12 mouse cellular contexts compared by ENCODE assay signal in genomic region chr6:137702918-137703317, GRCm38 (mm10). TPM values are rescaled to one million over a fixed set of nuclear protein-coding genes. Genes with fewer than 3 reads are reported as not detected.
DNase-seq lines count a peak whose midpoint lies in the region; ATAC-seq and TF ChIP-seq lines count a peak whose summit lies in the region.
"Had no signal": no experiment of that assay in that cellular context is flagged by ENCODE, and none has a peak within 500 bp of the region (broad histone marks: within the 10 kb centered on the region; RNA-seq: fewer than 3 reads in every experiment).

No protein-coding gene starts in this region.

- no peak for ATAC-seq in midbrain, embryonic 11.5 days (ENCODE audit: low FRiP score)
- ATAC-seq in heart, postnatal 0 days (ENCODE audit: insufficient read depth, low read depth) = no peak
- ATAC-seq: liver, postnatal 0 days had no signal

- no peak overlapping the region for H3K9ac ChIP-seq in midbrain, embryonic 11.5 days (ENCODE audit: low read length)
- no peak overlapping the region for H3K9ac ChIP-seq in heart, postnatal 0 days (replicated peaks; ENCODE audit: low read depth, low read length)
- H3K9ac ChIP-seq: liver, postnatal 0 days had no signal

- 90% methylated on average over 4 of the region's 4 CpGs for WGBS in midbrain, embryonic 11.5 days
- WGBS in midbrain, embryonic 10.5 days = 90% methylated on average over 4 of the region's 4 CpGs
- 57% methylated on average over 4 of the region's 4 CpGs for WGBS in heart, postnatal 0 days
- 80% methylated on average over 4 of the region's 4 CpGs for WGBS in forebrain, embryonic 10.5 days

- H3K4me3 ChIP-seq in midbrain, embryonic 11.5 days (ENCODE audit: low read depth, low read length) = no peak overlapping the region
- no peak overlapping the region for H3K4me3 ChIP-seq in midbrain, embryonic 10.5 days
- no peak overlapping the region for H3K4me3 ChIP-seq in heart, postnatal 0 days (ENCODE audit: low read depth, low read length)
- no peak overlapping the region for H3K4me3 ChIP-seq in forebrain, embryonic 10.5 days
- H3K4me3 ChIP-seq: left cerebral cortex, adult 2 months had no signal

- no peaks in the 10 kb centered on the region for H3K27me3 ChIP-seq in midbrain, embryonic 11.5 days (ENCODE audit: control insufficient read depth, insufficient read depth, low read length)
- H3K27me3 ChIP-seq in midbrain, embryonic 10.5 days (ENCODE audit: low read depth, poor library complexity, severe bottlenecking) = no peaks in the 10 kb centered on the region
- H3K27me3 ChIP-seq in heart, postnatal 0 days (ENCODE audit: control insufficient read depth, insufficient read depth, low read length) = no peaks in the 10 kb centered on the region
- H3K27me3 ChIP-seq in forebrain, embryonic 10.5 days (ENCODE audit: poor library complexity, severe bottlenecking) = no peaks in the 10 kb centered on the region

- no peaks in the 10 kb centered on the region for H3K4me1 ChIP-seq in midbrain, embryonic 11.5 days (ENCODE audit: control insufficient read depth, insufficient read depth, low read length)
- no peaks in the 10 kb centered on the region for H3K4me1 ChIP-seq in midbrain, embryonic 10.5 days
- H3K4me1 ChIP-seq in heart, postnatal 0 days (ENCODE audit: control insufficient read depth, insufficient read depth) = peaks cover 18% of the 10 kb centered on the region
- peaks cover 7% of the 10 kb centered on the region; the same call in 1 of the 2 replicates for H3K4me1 ChIP-seq in forebrain, embryonic 10.5 days

- no peak for TF ChIP-seq EP300 in heart, postnatal 0 days (IDR thresholded peaks at IDR 0.05; ENCODE audit: low read depth)

- no peak for TF ChIP-seq CTCF in heart, postnatal 0 days (IDR thresholded peaks at IDR 0.05; ENCODE audit: low read depth)

- H3K36me3 ChIP-seq in midbrain, embryonic 11.5 days (ENCODE audit: control insufficient read depth, insufficient read depth, low read length) = no peaks in the 10 kb centered on the region
- H3K36me3 ChIP-seq in midbrain, embryonic 10.5 days = no peaks in the 10 kb centered on the region
- H3K36me3 ChIP-seq in heart, postnatal 0 days (replicated peaks; ENCODE audit: control insufficient read depth, insufficient read depth, low read length) = no peaks in the 10 kb centered on the region
- no peaks in the 10 kb centered on the region for H3K36me3 ChIP-seq in forebrain, embryonic 10.5 days (replicated peaks)

- H3K9me3 ChIP-seq in midbrain, embryonic 11.5 days (ENCODE audit: control insufficient read depth, low read length) = no peaks in the 10 kb centered on the region
- no peaks in the 10 kb centered on the region for H3K9me3 ChIP-seq in midbrain, embryonic 10.5 days (replicated peaks)
- no peaks in the 10 kb centered on the region for H3K9me3 ChIP-seq in heart, postnatal 0 days (replicated peaks; ENCODE audit: control insufficient read depth, low read length)
- no peaks in the 10 kb centered on the region for H3K9me3 ChIP-seq in forebrain, embryonic 10.5 days

- peak; percentile 49 for DNase-seq in midbrain, embryonic 11.5 days (ENCODE audit: low spot score, missing footprints)
- DNase-seq in midbrain, embryonic 10.5 days (ENCODE audit: low spot score) = no peak
- peak; percentile 40 for DNase-seq in fibroblast of lung, adult 2 months (ENCODE audit: low read depth)
- DNase-seq in heart, postnatal 0 days (ENCODE audit: low spot score) = peak; percentile 57
- peak; percentile 51 for DNase-seq in lung, postnatal 36 days
- no peak for DNase-seq in thymus, adult 18-20 months
- no peak for DNase-seq in forebrain, embryonic 10.5 days (ENCODE audit: extremely low spot score, low spot score)
- no peak for DNase-seq in ovary, postnatal 14 days (ENCODE audit: low spot score)
- DNase-seq: cerebellum, adult 9-11 months; liver, postnatal 0 days; thymus, postnatal 25 days had no signal

- no peak overlapping the region for H3K4me2 ChIP-seq in midbrain, embryonic 11.5 days
- no peak overlapping the region for H3K4me2 ChIP-seq in heart, postnatal 0 days (ENCODE audit: low read depth, low read length)

- no peak overlapping the region for H3K27ac ChIP-seq in midbrain, embryonic 11.5 days (ENCODE audit: low read depth, low read length)
- no peak overlapping the region for H3K27ac ChIP-seq in midbrain, embryonic 10.5 days (replicated peaks)
- peak overlapping the region; percentile 77 for H3K27ac ChIP-seq in heart, postnatal 0 days (ENCODE audit: low read depth)
- no peak overlapping the region for H3K27ac ChIP-seq in forebrain, embryonic 10.5 days
- H3K27ac ChIP-seq: left cerebral cortex, adult 2 months had no signal

RNA-seq across cellular contexts. Expression of gene Strap, which starts 32.0 kb away (rescaled TPM):
- polyA plus RNA-seq in midbrain, embryonic 11.5 days (2014; fragmentation: Nextera tagmentation; extraction: Ambion mirVana) = 259 and 280 TPM in 2 replicates
- 222 and 233 TPM in 2 replicates for polyA plus RNA-seq in midbrain, embryonic 10.5 days (2016; fragmentation: Nextera tagmentation; extraction: Ambion mirVana)
- total RNA-seq in heart, postnatal 0 days (2014; rRNA removed; ENCODE audit: low replicate concordance) = 60.1 and 73.3 TPM in 2 replicates
- 94.2 and 96.5 TPM in 2 replicates for polyA plus RNA-seq in heart, postnatal 0 days (2015; fragmentation: Nextera tagmentation; extraction: Ambion mirVana)
- polyA plus RNA-seq in forebrain, embryonic 10.5 days (2016; fragmentation: Nextera tagmentation; extraction: Ambion mirVana) = 240 and 241 TPM in 2 replicates

RNA-seq across cellular contexts. Expression of gene Eps8, which starts 48.2 kb away (rescaled TPM):
- polyA plus RNA-seq in midbrain, embryonic 11.5 days (2014; fragmentation: Nextera tagmentation; extraction: Ambion mirVana) = 6.7 and 6.8 TPM in 2 replicates
- polyA plus RNA-seq in midbrain, embryonic 10.5 days (2016; fragmentation: Nextera tagmentation; extraction: Ambion mirVana) = 5.5 and 7.1 TPM in 2 replicates
- total RNA-seq in heart, postnatal 0 days (2014; rRNA removed; ENCODE audit: low replicate concordance) = 12.5 and 24.4 TPM in 2 replicates
- 15.1 and 16.9 TPM in 2 replicates for polyA plus RNA-seq in heart, postnatal 0 days (2015; fragmentation: Nextera tagmentation; extraction: Ambion mirVana)
- 6.8 and 8.7 TPM in 2 replicates for polyA plus RNA-seq in forebrain, embryonic 10.5 days (2016; fragmentation: Nextera tagmentation; extraction: Ambion mirVana)

RNA-seq across cellular contexts. Expression of gene Dera, which starts 51.4 kb away (rescaled TPM):
- polyA plus RNA-seq in midbrain, embryonic 11.5 days (2014; fragmentation: Nextera tagmentation; extraction: Ambion mirVana) = 59.9 and 64.0 TPM in 2 replicates
- 59.6 and 68.0 TPM in 2 replicates for polyA plus RNA-seq in midbrain, embryonic 10.5 days (2016; fragmentation: Nextera tagmentation; extraction: Ambion mirVana)
- total RNA-seq in heart, postnatal 0 days (2014; rRNA removed; ENCODE audit: low replicate concordance) = 18.2 and 21.4 TPM in 2 replicates
- 25.2 and 26.0 TPM in 2 replicates for polyA plus RNA-seq in heart, postnatal 0 days (2015; fragmentation: Nextera tagmentation; extraction: Ambion mirVana)
- 67.2 and 69.5 TPM in 2 replicates for polyA plus RNA-seq in forebrain, embryonic 10.5 days (2016; fragmentation: Nextera tagmentation; extraction: Ambion mirVana)

Comparison
In these comparisons a context has a peak if more than half of its experiments do, and no peak if none do; other contexts are left out.
1. DNase-seq: peak in midbrain, embryonic 11.5 days (single experiment), fibroblast of lung, adult 2 months (single experiment), heart, postnatal 0 days (single experiment) and lung, postnatal 36 days (single experiment); none in midbrain, embryonic 10.5 days (single experiment), thymus, adult 18-20 months (0 of 2), forebrain, embryonic 10.5 days (single experiment) and ovary, postnatal 14 days (single experiment).